Mouse (Mus musculus) adrenal gland, postnatal 14 days (tissue): ENCODE data around the gene Abcd1. TPM values are rescaled to one million over a fixed set of nuclear protein-coding genes. Genes with fewer than 3 reads are reported as not detected.
"Not testable (repeated sequence)": the region's sequence is repeated elsewhere in the genome, so short reads cannot be mapped to it uniquely, and the experiment has no call there.

Experiments used
- DNase-seq: peaks from one replicate; pipeline ENCODE4 v3.0.0; 2021; ENCODE audit warnings: mixed read lengths
- total RNA-seq: library from RNA; stranded (reverse); gene quantifications from 2 replicates; pipeline ENCODE4 v1.2.3, GENCODE M21; 2021

Abcd1 gene
- total RNA-seq, 1 experiment from 2014 or later = 28.3 TPM

GRCm38 (mm10) chrX:73739841-73740240 lies 23.4 kb downstream of the Abcd1 start:
- DNase-seq = not testable (repeated sequence)

GRCm38 (mm10) chrX:73744774-73745481 lies 28.5 kb downstream of the Abcd1 start:
- DNase-seq = no peak

DNA sequence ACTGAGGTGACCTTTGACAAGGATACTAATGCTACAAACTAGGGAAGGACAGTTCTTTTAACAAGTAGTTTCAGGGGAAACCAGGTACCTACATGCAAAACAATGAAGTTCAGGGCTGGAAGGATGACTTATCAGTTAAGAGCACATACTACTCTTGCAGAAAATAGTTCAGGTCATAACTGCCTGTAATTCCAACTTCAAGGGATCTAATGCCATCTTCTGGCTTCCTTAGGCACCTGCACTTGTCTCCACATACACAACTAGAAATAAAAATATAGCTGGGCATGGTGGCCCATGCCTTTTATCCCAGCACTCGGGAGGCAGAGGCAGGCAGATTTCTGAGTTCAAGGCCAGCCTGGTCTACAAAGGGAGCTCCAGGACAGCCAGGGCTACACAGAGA lies 32.6 kb downstream of the Abcd1 start:
- DNase-seq = no peak

- DNase-seq = no peak
Observed at GRCm38 (mm10) chrX:73756334-73757140, 40.1 kb downstream of the Abcd1 start, which contains the start of gene Plxnb3. Gene Plxnb3, plus strand, starts transcription at chrX:73757090.

- DNase-seq = peak; percentile 30
Observed at GRCm38 (mm10) chrX:73758611-73759290, 42.4 kb downstream of the Abcd1 start.

DNA sequence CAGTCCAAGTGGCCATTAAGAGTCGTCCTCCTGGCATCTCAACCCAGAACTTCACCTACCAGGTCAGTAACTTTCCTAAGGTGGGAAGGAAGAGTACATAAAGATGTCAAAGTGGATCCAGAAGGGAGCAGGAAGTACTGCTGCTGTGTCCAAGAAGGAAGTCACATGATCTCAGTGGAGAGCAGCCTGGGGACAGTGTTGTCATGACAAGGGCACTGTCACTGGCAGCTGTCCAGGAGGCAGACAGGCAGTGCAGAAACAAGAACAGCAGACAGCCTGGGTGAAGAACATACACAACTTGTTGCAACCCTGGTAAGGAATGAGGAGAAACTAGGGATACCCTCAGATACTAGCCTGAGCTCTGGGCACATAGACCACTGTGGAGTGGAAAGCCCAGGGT lies 48.9 kb downstream of the Abcd1 start:
- DNase-seq = peak; percentile 86

DNA sequence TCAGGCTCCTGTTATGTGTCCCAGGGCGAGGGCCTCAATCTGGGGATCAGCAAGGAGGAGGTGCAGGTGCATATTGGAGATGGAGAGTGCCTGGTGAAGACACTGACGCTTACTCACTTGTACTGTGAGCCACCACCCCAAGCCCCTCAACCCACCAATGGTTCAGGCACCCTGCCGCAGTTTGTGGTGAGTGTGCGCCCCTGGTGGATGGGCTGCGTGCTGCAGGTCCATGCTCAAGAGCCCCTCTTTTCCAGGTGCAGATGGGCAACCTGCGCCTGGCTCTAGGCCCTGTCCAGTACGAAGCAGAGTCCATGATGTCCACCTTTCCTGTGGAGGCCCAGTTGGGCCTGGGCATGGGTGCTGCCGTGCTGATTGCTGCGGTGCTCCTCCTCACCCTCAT lies 50.9 kb downstream of the Abcd1 start:
- peak; percentile 34 for DNase-seq

- peak; percentile 13 for DNase-seq
Observed at GRCm38 (mm10) chrX:73774168-73774760, 57.9 kb downstream of the Abcd1 start, which contains the start of gene Srpk3. Gene Srpk3, plus strand, starts transcription at chrX:73774405.

DNA sequence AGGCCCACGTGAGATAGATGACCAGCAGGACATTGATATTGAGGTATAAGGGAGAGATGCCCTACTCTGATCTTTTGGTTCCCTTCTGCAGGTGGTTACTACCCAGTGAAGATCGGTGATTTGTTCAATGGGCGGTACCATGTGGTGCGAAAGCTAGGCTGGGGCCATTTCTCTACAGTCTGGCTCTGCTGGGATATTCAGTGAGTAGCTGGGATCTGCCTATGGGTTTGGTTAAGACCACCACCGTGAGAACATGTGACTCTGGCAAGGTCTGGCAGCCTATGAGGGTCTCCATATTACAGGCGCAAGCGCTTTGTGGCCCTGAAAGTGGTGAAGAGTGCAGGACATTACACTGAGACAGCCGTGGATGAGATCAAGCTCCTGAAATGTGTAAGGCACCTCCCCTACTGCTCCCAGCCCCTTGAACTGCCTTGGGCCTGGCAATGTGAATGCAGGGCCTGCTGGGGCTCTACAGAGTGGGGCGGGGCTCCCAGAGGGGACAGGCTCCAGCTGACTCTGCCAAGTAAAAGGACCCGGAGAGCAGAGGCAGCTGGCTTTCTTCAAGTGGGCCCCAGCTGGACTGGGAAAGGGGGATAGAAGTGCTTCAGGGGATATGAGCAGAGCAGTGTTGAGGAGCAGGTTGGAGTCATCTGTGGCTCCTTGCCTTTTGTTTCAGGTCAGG lies 58.5 kb downstream of the Abcd1 start:
- DNase-seq = no peak

- DNase-seq = no peak
Observed at GRCm38 (mm10) chrX:73782227-73782626, 65.8 kb downstream of the Abcd1 start.

- no peak for DNase-seq
Observed at GRCm38 (mm10) chrX:73785666-73786065, 69.3 kb downstream of the Abcd1 start.

DNA sequence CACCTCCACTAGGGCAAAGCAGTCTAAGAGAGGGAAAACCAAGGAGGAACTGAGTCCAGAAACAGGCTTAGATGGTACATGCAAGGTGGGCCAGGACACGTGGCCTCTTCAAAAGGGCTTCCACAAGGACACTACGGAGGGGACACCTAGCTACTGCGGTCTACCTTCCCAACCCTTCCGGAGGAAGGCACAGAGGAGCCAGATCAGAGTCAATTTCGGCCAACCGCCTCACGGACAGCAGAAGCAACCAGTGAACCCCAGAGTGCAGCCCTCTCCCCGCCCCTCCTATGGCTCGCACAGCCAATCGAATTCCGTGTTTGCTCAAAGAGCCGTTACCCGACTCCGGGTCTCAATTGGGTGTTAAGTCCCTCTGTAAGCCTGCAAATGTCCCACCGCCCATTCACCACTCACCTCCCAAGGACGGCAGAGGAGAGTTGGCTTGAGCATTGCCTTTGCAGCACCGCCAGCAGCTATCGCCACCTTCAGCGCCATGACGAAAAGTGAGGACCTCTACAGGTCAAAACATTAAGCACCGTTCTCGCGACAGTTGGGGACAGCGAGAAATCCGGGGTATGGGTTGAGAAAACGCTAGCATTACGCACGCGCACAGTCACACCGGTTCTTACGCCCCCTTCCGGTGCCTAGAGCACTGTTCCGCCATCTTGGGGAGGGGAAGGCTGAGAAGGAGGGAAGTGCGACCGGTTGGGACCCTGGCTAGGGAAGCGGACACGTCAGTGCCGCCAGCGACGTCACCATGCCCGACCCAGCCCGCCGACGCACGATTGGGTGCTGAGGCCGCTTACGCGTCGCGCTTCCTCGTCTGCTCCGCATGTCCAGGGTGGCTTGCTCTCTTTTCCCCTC lies 70.2 kb downstream of the Abcd1 start, which contains the start of the genes Idh3g and Ssr4:
TSS of gene Idh3g (minus strand) at position 534 of the 861 bp plus-strand sequence.
TSS of gene Ssr4 (plus strand) at position 665 of the 861 bp plus-strand sequence.
- DNase-seq = peak; percentile 94

DNA sequence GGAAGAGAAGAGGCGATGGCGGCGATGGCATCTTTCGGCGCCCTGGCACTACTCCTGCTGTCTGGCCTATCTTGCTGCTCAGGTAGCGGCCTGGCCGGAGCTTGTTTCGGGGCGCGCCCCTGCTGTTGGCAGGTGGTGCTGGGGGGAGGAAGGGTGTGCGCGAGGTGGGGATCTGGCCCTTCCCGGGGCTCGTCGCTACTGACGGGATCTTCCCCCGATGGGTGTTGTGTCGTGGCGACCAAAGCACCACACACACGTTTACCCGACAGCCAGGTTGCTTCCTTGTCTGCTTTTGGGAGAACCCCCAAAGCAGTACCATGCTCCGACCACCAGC lies 70.8 kb downstream of the Abcd1 start:
- DNase-seq = no peak

Other genes starting within 250 kb of the Abcd1 start
- 183 and 214 TPM in 2 replicates for gene Bgn, start 233.0 kb upstream of the Abcd1 start, total RNA-seq
- gene Atp2b3, start 213.5 kb upstream of the Abcd1 start, total RNA-seq = 16.3 and 20.9 TPM in 2 replicates
- gene Dusp9, start 77.2 kb upstream of the Abcd1 start, total RNA-seq = 0.30 and 0.74 TPM in 2 replicates
- 6.1 and 8.4 TPM in 2 replicates for gene Pnck, start 56.5 kb upstream of the Abcd1 start, total RNA-seq
- gene Slc6a8, start 43.4 kb upstream of the Abcd1 start, total RNA-seq = 38.8 and 42.2 TPM in 2 replicates
- gene Bcap31, start 422 bp upstream of the Abcd1 start, total RNA-seq = 208 and 230 TPM in 2 replicates
- gene Plxnb3, start 40.5 kb downstream of the Abcd1 start, total RNA-seq = 0.96 and 1.3 TPM in 2 replicates
- 0.82 and 2.6 TPM in 2 replicates for gene Srpk3, start 57.8 kb downstream of the Abcd1 start, total RNA-seq
- 739 and 769 TPM in 2 replicates for gene Idh3g, start 70.3 kb downstream of the Abcd1 start, total RNA-seq
- gene Ssr4, start 70.4 kb downstream of the Abcd1 start, total RNA-seq = 148 and 176 TPM in 2 replicates
- gene Pdzd4, start 108.4 kb downstream of the Abcd1 start, total RNA-seq = 4.4 and 4.5 TPM in 2 replicates
- gene Avpr2, start 175.5 kb downstream of the Abcd1 start, total RNA-seq = not detected in 2 replicates
- gene L1cam, start 179.5 kb downstream of the Abcd1 start, total RNA-seq = 9.3 and 16.0 TPM in 2 replicates
- 5.0 and 16.7 TPM in 2 replicates for gene Arhgap4, start 205.3 kb downstream of the Abcd1 start, total RNA-seq
- gene Naa10, start 205.3 kb downstream of the Abcd1 start, total RNA-seq = 86.3 and 103 TPM in 2 replicates
- 14.2 and 17.8 TPM in 2 replicates for gene Renbp, start 214.3 kb downstream of the Abcd1 start, total RNA-seq
- gene Hcfc1, start 249.8 kb downstream of the Abcd1 start, total RNA-seq = 57.2 and 57.5 TPM in 2 replicates